Mouse (Mus musculus) hindbrain, embryonic 16.5 days (tissue): ENCODE measurements at regions not wholly inside any gene's neighbourhood (a gene's known extent, or its start where the extent isn't known, plus 50 kb on each side); places are given as distances from the start of the nearest gene placed in this dataset.

ENCODE experiments used
- ATAC-seq: fragments of 200-750 bp; cut with Nextera tagmentation; 2 replicates; pipeline ENCODE4 v1.8.0; 2017; ENCODE audit warnings: moderate TSS enrichment, moderate library complexity
- H3K27ac ChIP-seq: fragments of 300-500 bp; sonication (generic); 2 replicates; pipeline ENCODE4 v1.5.1; 2014; ENCODE audit warnings: low read depth, mild to moderate bottlenecking, control low read depth, low read length, moderate library complexity
- H3K27me3 ChIP-seq: fragments of 300-500 bp; sonication (generic); replicated peaks from 2 replicates; pipeline ENCODE4 v1.6.1; 2014; ENCODE audit warnings: low read length; ENCODE audit not compliant: control insufficient read depth, insufficient read depth
- H3K36me3 ChIP-seq: fragments of 300-500 bp; sonication (generic); 2 replicates; pipeline ENCODE4 v1.6.1; 2014; ENCODE audit warnings: mild to moderate bottlenecking, low read length, moderate library complexity, mixed read lengths; ENCODE audit not compliant: control insufficient read depth, insufficient read depth
- H3K4me1 ChIP-seq: fragments of 300-500 bp; sonication (generic); 2 replicates; pipeline ENCODE4 v1.6.1; 2014; ENCODE audit warnings: low read depth, low read length; ENCODE audit not compliant: control insufficient read depth, insufficient read depth
- H3K4me2 ChIP-seq: fragments of 300-500 bp; sonication (generic); 2 replicates; pipeline ENCODE4 v1.6.1; 2014; ENCODE audit warnings: mild to moderate bottlenecking, low read length, control low read depth, moderate library complexity
- H3K4me3 ChIP-seq: fragments of 300-500 bp; sonication (generic); 2 replicates; pipeline ENCODE4 v1.5.1; 2014; ENCODE audit warnings: mild to moderate bottlenecking, low read length, control low read depth, moderate library complexity
- H3K9ac ChIP-seq: fragments of 300-500 bp; sonication (generic); 2 replicates; pipeline ENCODE4 v1.6.1; 2014; ENCODE audit warnings: low read depth, mild to moderate bottlenecking, control low read depth, low read length, moderate library complexity
- H3K9me3 ChIP-seq: fragments of 300-500 bp; sonication (generic); 2 replicates; pipeline ENCODE4 v1.6.1; 2014; ENCODE audit warnings: mild to moderate bottlenecking, low read length, moderate library complexity; ENCODE audit not compliant: control insufficient read depth
- WGBS: fragments of 180-500 bp; shearing (Covaris S2); extraction: QIAGEN DNeasy Blood & Tissue Kit; methylation state at CpG from one replicate; pipeline ENCODE4 v1.1.7; 2014; 5-methylcytosine and 5-hydroxymethylcytosine counted together

- no peak overlapping the region for H3K4me3 ChIP-seq
- H3K9me3 ChIP-seq, result no peaks in the 10 kb centered on the region
- H3K27ac ChIP-seq, result no peak overlapping the region
- H3K4me1 ChIP-seq, result no peaks in the 10 kb centered on the region; the same call in 1 of the 2 replicates
- H3K36me3 ChIP-seq, result no peaks in the 10 kb centered on the region
- no peak overlapping the region for H3K9ac ChIP-seq
- no peaks in the 10 kb centered on the region for H3K27me3 ChIP-seq
- no peak for ATAC-seq
- no peak overlapping the region for H3K4me2 ChIP-seq
- 95% methylated on average over 4 of the region's 4 CpGs for WGBS
Observed at GRCm38 (mm10) chr12:71607966-71608365, 222.9 kb upstream of the Daam1 start.

- WGBS, result 69% methylated on average over 8 of the region's 8 CpGs
- Histone ChIP-seq H3K4me2 (no peak overlapping the region), H3K9ac (no peak overlapping the region), H3K36me3 (no peaks in the 10 kb centered on the region), H3K27me3 (no peaks in the 10 kb centered on the region), H3K27ac (no peak overlapping the region), H3K4me3 (no peak overlapping the region), H3K9me3 (no peaks in the 10 kb centered on the region), H3K4me1 (no peaks in the 10 kb centered on the region)
- no peak for ATAC-seq
Observed at GRCm38 (mm10) chr12:71613326-71613725, 217.6 kb upstream of the Daam1 start.

GRCm38 (mm10) chr12:71614945-71615344, 215.9 kb upstream of the Daam1 start:
- no peak overlapping the region for H3K4me2 ChIP-seq
- no peaks in the 10 kb centered on the region for H3K36me3 ChIP-seq
- H3K4me3 ChIP-seq, result no peak overlapping the region
- H3K27ac ChIP-seq, result no peak overlapping the region
- H3K9me3 ChIP-seq, result no peaks in the 10 kb centered on the region
- WGBS, result 76% methylated on average over 2 of the region's 2 CpGs
- no peaks in the 10 kb centered on the region for H3K4me1 ChIP-seq
- H3K27me3 ChIP-seq, result no peaks in the 10 kb centered on the region
- H3K9ac ChIP-seq, result no peak overlapping the region
- no peak for ATAC-seq

- 72% methylated on average over 2 of the region's 2 CpGs for WGBS
- H3K9ac ChIP-seq, result no peak overlapping the region
Observed at GRCm38 (mm10) chr12:71615383-71615782, 215.5 kb upstream of the Daam1 start.

GRCm38 (mm10) chr12:71616121-71616520, 214.8 kb upstream of the Daam1 start:
- Histone ChIP-seq H3K9ac (no peak overlapping the region), H3K27me3 (no peaks in the 10 kb centered on the region), H3K36me3 (no peaks in the 10 kb centered on the region), H3K27ac (no peak overlapping the region), H3K4me1 (no peaks in the 10 kb centered on the region), H3K9me3 (no peaks in the 10 kb centered on the region), H3K4me2 (no peak overlapping the region), H3K4me3 (no peak overlapping the region)
- no peak for ATAC-seq
- WGBS, result 84% methylated on average over 4 of the region's 4 CpGs

More at GRCm38 (mm10) chr12:71615383-71615782, 215.5 kb upstream of the Daam1 start:
- H3K4me1 ChIP-seq, result no peaks in the 10 kb centered on the region
- no peak for ATAC-seq
- no peak overlapping the region for H3K4me2 ChIP-seq
- no peak overlapping the region for H3K27ac ChIP-seq
- H3K4me3 ChIP-seq, result no peak overlapping the region
- no peaks in the 10 kb centered on the region for H3K27me3 ChIP-seq
- no peaks in the 10 kb centered on the region for H3K36me3 ChIP-seq
- H3K9me3 ChIP-seq, result no peaks in the 10 kb centered on the region

GRCm38 (mm10) chr12:71618466-71618865, 212.4 kb upstream of the Daam1 start:
- H3K27me3 ChIP-seq, result no peaks in the 10 kb centered on the region
- 82% methylated on average over 6 of the region's 6 CpGs for WGBS

GRCm38 (mm10) chr12:71618956-71619355, 211.9 kb upstream of the Daam1 start:
- Histone ChIP-seq H3K9me3 (no peaks in the 10 kb centered on the region), H3K4me2 (no peak overlapping the region), H3K36me3 (no peaks in the 10 kb centered on the region), H3K27ac (no peak overlapping the region), H3K4me3 (no peak overlapping the region), H3K27me3 (no peaks in the 10 kb centered on the region), H3K9ac (no peak overlapping the region), H3K4me1 (no peaks in the 10 kb centered on the region)
- 86% methylated on average over 8 of the region's 8 CpGs for WGBS
- ATAC-seq, result no peak

More at GRCm38 (mm10) chr12:71618466-71618865, 212.4 kb upstream of the Daam1 start:
- Histone ChIP-seq H3K9ac (no peak overlapping the region), H3K9me3 (no peaks in the 10 kb centered on the region), H3K4me2 (no peak overlapping the region), H3K4me3 (no peak overlapping the region), H3K36me3 (no peaks in the 10 kb centered on the region), H3K4me1 (no peaks in the 10 kb centered on the region), H3K27ac (no peak overlapping the region)
- ATAC-seq, result no peak

- Histone ChIP-seq H3K9me3 (no peaks in the 10 kb centered on the region), H3K4me1 (peaks cover 2% of the 10 kb centered on the region; the same call in 1 of the 2 replicates), H3K9ac (no peak overlapping the region), H3K27me3 (no peaks in the 10 kb centered on the region), H3K36me3 (no peaks in the 10 kb centered on the region), H3K4me3 (no peak overlapping the region), H3K27ac (no peak overlapping the region), H3K4me2 (no peak overlapping the region)
- no peak for ATAC-seq
- WGBS, result 42% methylated on average over 4 of the region's 4 CpGs
Observed at GRCm38 (mm10) chr12:71619561-71619960, 211.3 kb upstream of the Daam1 start.

- Histone ChIP-seq H3K9me3 (no peaks in the 10 kb centered on the region), H3K27me3 (no peaks in the 10 kb centered on the region), H3K4me3 (no peak overlapping the region), H3K36me3 (no peaks in the 10 kb centered on the region), H3K27ac (no peak overlapping the region), H3K4me2 (no peak overlapping the region), H3K9ac (no peak overlapping the region), H3K4me1 (peaks cover 2% of the 10 kb centered on the region; the same call in 1 of the 2 replicates)
- ATAC-seq, result no peak
- 56% methylated on average over 4 of the region's 4 CpGs for WGBS
Observed at GRCm38 (mm10) chr12:71621542-71621941, 209.3 kb upstream of the Daam1 start.

GRCm38 (mm10) chr12:71622761-71623160, 208.1 kb upstream of the Daam1 start:
- Histone ChIP-seq H3K27me3 (no peaks in the 10 kb centered on the region), H3K27ac (no peak overlapping the region), H3K9me3 (no peaks in the 10 kb centered on the region), H3K4me3 (no peak overlapping the region), H3K4me2 (no peak overlapping the region), H3K4me1 (peaks cover 2% of the 10 kb centered on the region; the same call in 1 of the 2 replicates), H3K36me3 (no peaks in the 10 kb centered on the region), H3K9ac (no peak overlapping the region)
- WGBS, result 81% methylated on average over 2 of the region's 2 CpGs
- ATAC-seq, result no peak
